ENCODE assay signal across 9 mouse cellular contexts in genomic region chr8:26808111-26808651, GRCm38 (mm10).
A peak's percentile ranks its signal among the peaks of the same experiment; 100 is the strongest.
DNase-seq lines count a peak whose midpoint lies in the region; ATAC-seq and TF ChIP-seq lines count a peak whose summit lies in the region.
"Had no signal": no experiment of that assay in that cellular context is flagged by ENCODE, and none has a peak within 500 bp of the region (broad histone marks: within the 10 kb centered on the region; RNA-seq: fewer than 3 reads in every experiment).

No protein-coding gene starts in this region.

- no peaks in the 10 kb centered on the region for H3K9me3 ChIP-seq in midbrain, postnatal 0 days (ENCODE audit: low read length)
- H3K9me3 ChIP-seq: liver, embryonic 13.5 days had no signal

- no peak for ATAC-seq in midbrain, postnatal 0 days (ENCODE audit: low FRiP score)

- intact Hi-C loops in left cerebral cortex, postnatal 10 days (cut with DNase I) = loop anchor here (5.0 kb wide), 1 partner anchor 169 kb away; the partner anchor contains the start of gene Zfp703
- intact Hi-C loops in gastrocnemius, postnatal 14 days (cut with DNase I; ENCODE audit: low total_unique reads) = no loop called here

- H3K4me1 ChIP-seq in midbrain, postnatal 0 days (ENCODE audit: insufficient read depth, low read length) = peaks cover 10% of the 10 kb centered on the region; the same call in 1 of the 2 replicates

- no peak overlapping the region for H3K4me2 ChIP-seq in midbrain, postnatal 0 days (ENCODE audit: low read depth, low read length, poor library complexity, severe bottlenecking)
- H3K4me2 ChIP-seq: liver, embryonic 13.5 days had no signal

- no peak overlapping the region for H3K9ac ChIP-seq in midbrain, postnatal 0 days (replicated peaks; ENCODE audit: low read length, poor library complexity, severe bottlenecking)
- H3K9ac ChIP-seq: liver, embryonic 13.5 days had no signal

- H3K27me3 ChIP-seq in midbrain, postnatal 0 days (ENCODE audit: insufficient read depth, low read length) = no peaks in the 10 kb centered on the region
- H3K27me3 ChIP-seq: liver, embryonic 13.5 days had no signal

- TF ChIP-seq CTCF in midbrain, postnatal 0 days (IDR thresholded peaks at IDR 0.05) = no peak

- no peak overlapping the region for H3K27ac ChIP-seq in midbrain, postnatal 0 days (ENCODE audit: low read depth, low read length)
- H3K27ac ChIP-seq: liver, embryonic 13.5 days had no signal

- WGBS in midbrain, postnatal 0 days = 22% methylated on average over 11 of the region's 11 CpGs

- H3K36me3 ChIP-seq in midbrain, postnatal 0 days (ENCODE audit: insufficient read depth, low read length) = no peaks in the 10 kb centered on the region
- H3K36me3 ChIP-seq: liver, embryonic 13.5 days had no signal

- H3K4me3 ChIP-seq in midbrain, postnatal 0 days (ENCODE audit: low read depth, low read length) = no peak overlapping the region
- H3K4me3 ChIP-seq: liver, embryonic 13.5 days had no signal

- DNase-seq in cerebellum, postnatal 14 days = peak; percentile 67 to 79
- no peak for DNase-seq in cerebellum, adult 11-12 months
- DNase-seq in left cerebral cortex, adult 9 months (ENCODE audit: low spot score in 2 of 2) = peak; percentile 22 to 51
- no peak for DNase-seq in left cerebral cortex, postnatal 10 days (ENCODE audit: extremely low spot score in 1 of 2, low spot score in 2 of 2)
- peak; percentile 35 for DNase-seq in gastrocnemius, postnatal 14 days
- peak; percentile 42 for DNase-seq in midbrain, postnatal 0 days (ENCODE audit: low spot score)
- no peak for DNase-seq in spleen, postnatal 14 days (ENCODE audit: low spot score in 2 of 2)
- no peak for DNase-seq in thymus, postnatal 10 days (ENCODE audit: low spot score in 2 of 2)
- DNase-seq: liver, embryonic 13.5 days had no signal

Comparison
In these comparisons a context has a peak if more than half of its experiments do, and no peak if none do; other contexts are left out.
1. DNase-seq: peak in cerebellum, postnatal 14 days (2 of 2), left cerebral cortex, adult 9 months (2 of 2), gastrocnemius, postnatal 14 days (single experiment) and midbrain, postnatal 0 days (single experiment); none in cerebellum, adult 11-12 months (single experiment), left cerebral cortex, postnatal 10 days (0 of 2), spleen, postnatal 14 days (0 of 2) and thymus, postnatal 10 days (0 of 2).